Mouse (Mus musculus): ENCODE data around the gene Ndufaf3. TPM values are rescaled to one million over a fixed set of nuclear protein-coding genes. Genes with fewer than 3 reads are reported as not detected.

Gene Ndufaf3
- polyA plus RNA-seq, 1 experiment from 2014 or later: 38.5 TPM

- no peak for ATAC-seq (ENCODE audit: insufficient read depth, low FRiP score)
- no peak overlapping the region for H3K27ac ChIP-seq (ENCODE audit: low read length)
- H3K36me3 ChIP-seq (ENCODE audit: control insufficient read depth, insufficient read depth, low read length): no peaks in the 10 kb centered on the region
- no peak overlapping the region for H3K9ac ChIP-seq (ENCODE audit: low read length)
- 73% methylated on average over 3 of the region's 3 CpGs for WGBS
- H3K9me3 ChIP-seq (replicated peaks; ENCODE audit: control insufficient read depth, low read length): no peaks in the 10 kb centered on the region
- H3K4me2 ChIP-seq (ENCODE audit: low read depth, low read length): no peak overlapping the region
- H3K27me3 ChIP-seq (ENCODE audit: control insufficient read depth, insufficient read depth, low read length): no peaks in the 10 kb centered on the region
- peaks cover 8% of the 10 kb centered on the region; the same call in 1 of the 2 replicates for H3K4me1 ChIP-seq (ENCODE audit: control insufficient read depth, insufficient read depth, low read length)
- no peak overlapping the region for H3K4me3 ChIP-seq (replicated peaks; ENCODE audit: low read length)
These were observed 27.1 kb upstream of the Ndufaf3 start for GRCm38 (mm10) chr9:108594354-108594753.

GRCm38 (mm10) chr9:108591462-108591861 is 24.2 kb upstream of the Ndufaf3 start:
- H3K36me3 ChIP-seq (ENCODE audit: control insufficient read depth, insufficient read depth, low read length): no peaks in the 10 kb centered on the region
- H3K27me3 ChIP-seq (ENCODE audit: control insufficient read depth, insufficient read depth, low read length): no peaks in the 10 kb centered on the region
- ATAC-seq (ENCODE audit: insufficient read depth, low FRiP score): no peak
- H3K9ac ChIP-seq (ENCODE audit: low read length): no peak overlapping the region
- 76% methylated on average over 4 of the region's 4 CpGs for WGBS
- H3K4me3 ChIP-seq (replicated peaks; ENCODE audit: low read length): no peak overlapping the region
- H3K27ac ChIP-seq (ENCODE audit: low read length): no peak overlapping the region
- no peaks in the 10 kb centered on the region for H3K9me3 ChIP-seq (replicated peaks; ENCODE audit: control insufficient read depth, low read length)
- no peak overlapping the region for H3K4me2 ChIP-seq (ENCODE audit: low read depth, low read length)
- peaks cover 15% of the 10 kb centered on the region for H3K4me1 ChIP-seq (ENCODE audit: control insufficient read depth, insufficient read depth, low read length)

GRCm38 (mm10) chr9:108589229-108589628 is 22.0 kb upstream of the Ndufaf3 start:
- no peak overlapping the region for H3K27ac ChIP-seq (ENCODE audit: low read length)

GRCm38 (mm10) chr9:108587571-108588180 is 20.4 kb upstream of the Ndufaf3 start:
- peak overlapping the region; percentile 45 for H3K4me2 ChIP-seq (ENCODE audit: low read depth, low read length)
- H3K9me3 ChIP-seq (replicated peaks; ENCODE audit: control insufficient read depth, low read length): no peaks in the 10 kb centered on the region

More at GRCm38 (mm10) chr9:108589229-108589628, 22.0 kb upstream of the Ndufaf3 start:
- Histone ChIP-seq H3K9me3 (replicated peaks; ENCODE audit: control insufficient read depth, low read length) (no peaks in the 10 kb centered on the region), H3K4me1 (ENCODE audit: control insufficient read depth, insufficient read depth, low read length) (peaks cover 15% of the 10 kb centered on the region), H3K9ac (ENCODE audit: low read length) (no peak overlapping the region), H3K4me2 (ENCODE audit: low read depth, low read length) (no peak overlapping the region), H3K4me3 (replicated peaks; ENCODE audit: low read length) (no peak overlapping the region), H3K27me3 (ENCODE audit: control insufficient read depth, insufficient read depth, low read length) (no peaks in the 10 kb centered on the region), H3K36me3 (ENCODE audit: control insufficient read depth, insufficient read depth, low read length) (no peaks in the 10 kb centered on the region)
- no peak for ATAC-seq (ENCODE audit: insufficient read depth, low FRiP score)
- WGBS: 56% methylated on average over 5 of the region's 5 CpGs

GRCm38 (mm10) chr9:108579344-108579690 is 12.1 kb upstream of the Ndufaf3 start:
- Histone ChIP-seq H3K27me3 (ENCODE audit: control insufficient read depth, insufficient read depth, low read length) (no peaks in the 10 kb centered on the region), H3K9ac (ENCODE audit: low read length) (peak overlapping the region; percentile 94), H3K4me2 (ENCODE audit: low read depth, low read length) (peak overlapping the region; percentile 91), H3K36me3 (ENCODE audit: control insufficient read depth, insufficient read depth, low read length) (peaks cover 7% of the 10 kb centered on the region; the same call in 1 of the 2 replicates), H3K4me1 (ENCODE audit: control insufficient read depth, insufficient read depth, low read length) (peaks cover 29% of the 10 kb centered on the region), H3K9me3 (replicated peaks; ENCODE audit: control insufficient read depth, low read length) (no peaks in the 10 kb centered on the region), H3K27ac (ENCODE audit: low read length) (peak overlapping the region; percentile 82), H3K4me3 (replicated peaks; ENCODE audit: low read length) (peak overlapping the region; percentile 72)
- 67% methylated on average over 5 of the region's 5 CpGs for WGBS
- no peak for ATAC-seq (ENCODE audit: insufficient read depth, low FRiP score)

More at GRCm38 (mm10) chr9:108587571-108588180, 20.4 kb upstream of the Ndufaf3 start:
- Histone ChIP-seq H3K36me3 (ENCODE audit: control insufficient read depth, insufficient read depth, low read length) (no peaks in the 10 kb centered on the region), H3K4me1 (ENCODE audit: control insufficient read depth, insufficient read depth, low read length) (peaks cover 15% of the 10 kb centered on the region), H3K4me3 (replicated peaks; ENCODE audit: low read length) (no peak overlapping the region; the same call in 1 of the 2 replicates), H3K27ac (ENCODE audit: low read length) (peak overlapping the region; percentile 16; the same call in 1 of the 2 replicates), H3K9ac (ENCODE audit: low read length) (peak overlapping the region; percentile 29; the same call in 1 of the 2 replicates), H3K27me3 (ENCODE audit: control insufficient read depth, insufficient read depth, low read length) (no peaks in the 10 kb centered on the region)
- WGBS: 8% methylated on average over 14 of the region's 14 CpGs
- peak; percentile 93 for ATAC-seq (ENCODE audit: insufficient read depth, low FRiP score)

- Histone ChIP-seq H3K4me1 (ENCODE audit: control insufficient read depth, insufficient read depth, low read length) (peaks cover 31% of the 10 kb centered on the region), H3K4me2 (ENCODE audit: low read depth, low read length) (peak within 1 kb of the TSS; percentile 91), H3K4me3 (replicated peaks; ENCODE audit: low read length) (peak within 1 kb of the TSS; percentile 72), H3K27ac (ENCODE audit: low read length) (peak within 1 kb of the TSS; percentile 90), H3K36me3 (ENCODE audit: control insufficient read depth, insufficient read depth, low read length) (peaks cover 7% of the 10 kb centered on the region; the same call in 1 of the 2 replicates), H3K27me3 (ENCODE audit: control insufficient read depth, insufficient read depth, low read length) (no peaks in the 10 kb centered on the region), H3K9me3 (replicated peaks; ENCODE audit: control insufficient read depth, low read length) (no peaks in the 10 kb centered on the region), H3K9ac (ENCODE audit: low read length) (peak within 1 kb of the TSS; percentile 94)
- peak; percentile 98 for ATAC-seq (ENCODE audit: insufficient read depth, low FRiP score)
- 4% methylated on average over 51 of the region's 51 CpGs for WGBS
These were observed 11.5 kb upstream of the Ndufaf3 start, which contains the start of gene Wdr6 for GRCm38 (mm10) chr9:108578545-108579343. Wdr6 (minus strand) TSS chr9:108578739.

- peak overlapping the region; percentile 72 for H3K4me3 ChIP-seq (replicated peaks; ENCODE audit: low read length)
- peak overlapping the region; percentile 91 for H3K4me2 ChIP-seq (ENCODE audit: low read depth, low read length)
- no peaks in the 10 kb centered on the region for H3K27me3 ChIP-seq (ENCODE audit: control insufficient read depth, insufficient read depth, low read length)
- H3K9ac ChIP-seq (ENCODE audit: low read length): peak overlapping the region; percentile 94
- peaks cover 31% of the 10 kb centered on the region for H3K4me1 ChIP-seq (ENCODE audit: control insufficient read depth, insufficient read depth, low read length)
- ATAC-seq (ENCODE audit: insufficient read depth, low FRiP score): peak; percentile 5
- H3K9me3 ChIP-seq (replicated peaks; ENCODE audit: control insufficient read depth, low read length): no peaks in the 10 kb centered on the region
- WGBS: under 1% methylated on average over 24 of the region's 24 CpGs
- peaks cover 9% of the 10 kb centered on the region; the same call in 1 of the 2 replicates for H3K36me3 ChIP-seq (ENCODE audit: control insufficient read depth, insufficient read depth, low read length)
- H3K27ac ChIP-seq (ENCODE audit: low read length): peak overlapping the region; percentile 90
These were observed 10.8 kb upstream of the Ndufaf3 start for GRCm38 (mm10) chr9:108577934-108578544.

- peaks cover 31% of the 10 kb centered on the region for H3K4me1 ChIP-seq (ENCODE audit: control insufficient read depth, insufficient read depth, low read length)
- no peaks in the 10 kb centered on the region for H3K9me3 ChIP-seq (replicated peaks; ENCODE audit: control insufficient read depth, low read length)
- peaks cover 15% of the 10 kb centered on the region for H3K36me3 ChIP-seq (ENCODE audit: control insufficient read depth, insufficient read depth, low read length)
- ATAC-seq (ENCODE audit: insufficient read depth, low FRiP score): no peak
- peak overlapping the region; percentile 94; the same call in 1 of the 2 replicates for H3K9ac ChIP-seq (ENCODE audit: low read length)
- H3K27me3 ChIP-seq (ENCODE audit: control insufficient read depth, insufficient read depth, low read length): no peaks in the 10 kb centered on the region
- 26% methylated on average over 6 of the region's 6 CpGs for WGBS
- H3K4me2 ChIP-seq (ENCODE audit: low read depth, low read length): peak overlapping the region; percentile 91
- no peak overlapping the region for H3K27ac ChIP-seq (ENCODE audit: low read length)
- peak overlapping the region; percentile 72 for H3K4me3 ChIP-seq (replicated peaks; ENCODE audit: low read length)
These were observed 9.8 kb upstream of the Ndufaf3 start for GRCm38 (mm10) chr9:108577025-108577424.
